Mouse (Mus musculus) bone marrow macrophage, adult 2 months (primary cell): ENCODE results near the gene Mtx3. TPM values are rescaled to one million over a fixed set of nuclear protein-coding genes. Genes with fewer than 3 reads are reported as not detected.
"Not testable (repeated sequence)": the region's sequence is repeated elsewhere in the genome, so short reads cannot be mapped to it uniquely, and the experiment has no call there.

ENCODE experiments used
- H3K27ac ChIP-seq: 2 replicates; pipeline ENCODE4 v1.5.1; 2012; ENCODE audit warnings: low read depth, low read length; ENCODE audit not compliant: insufficient read depth
- H3K4me1 ChIP-seq: 2 replicates; pipeline ENCODE4 v1.6.1; 2012; ENCODE audit warnings: low read length; ENCODE audit not compliant: control insufficient read depth, insufficient read depth
- H3K4me3 ChIP-seq: 2 replicates; pipeline ENCODE4 v1.5.1; 2012; ENCODE audit warnings: mild to moderate bottlenecking, low read length, moderate library complexity; ENCODE audit not compliant: insufficient read depth
- CTCF ChIP-seq: IDR thresholded peaks from 2 replicates; pipeline ENCODE4 v1.5.1; 2012; ENCODE audit warnings: low read depth, mild to moderate bottlenecking, low read length, moderate library complexity
- POLR2A ChIP-seq: IDR thresholded peaks from 2 replicates; pipeline ENCODE4 v1.6.1; 2012; ENCODE audit warnings: mild to moderate bottlenecking, low read depth, low read length, borderline replicate concordance
- polyA plus RNA-seq: library from polyadenylated mRNA; stranded (reverse); fragments of >200 nt; gene quantifications from 2 replicates; pipeline ENCODE4 v1.2.4, GENCODE M21; 2012; ENCODE audit not compliant: missing spikeins, insufficient read depth, insufficient read length

Mtx3 gene
- polyA plus RNA-seq = 10.8 and 12.6 TPM in 2 replicates

DNA sequence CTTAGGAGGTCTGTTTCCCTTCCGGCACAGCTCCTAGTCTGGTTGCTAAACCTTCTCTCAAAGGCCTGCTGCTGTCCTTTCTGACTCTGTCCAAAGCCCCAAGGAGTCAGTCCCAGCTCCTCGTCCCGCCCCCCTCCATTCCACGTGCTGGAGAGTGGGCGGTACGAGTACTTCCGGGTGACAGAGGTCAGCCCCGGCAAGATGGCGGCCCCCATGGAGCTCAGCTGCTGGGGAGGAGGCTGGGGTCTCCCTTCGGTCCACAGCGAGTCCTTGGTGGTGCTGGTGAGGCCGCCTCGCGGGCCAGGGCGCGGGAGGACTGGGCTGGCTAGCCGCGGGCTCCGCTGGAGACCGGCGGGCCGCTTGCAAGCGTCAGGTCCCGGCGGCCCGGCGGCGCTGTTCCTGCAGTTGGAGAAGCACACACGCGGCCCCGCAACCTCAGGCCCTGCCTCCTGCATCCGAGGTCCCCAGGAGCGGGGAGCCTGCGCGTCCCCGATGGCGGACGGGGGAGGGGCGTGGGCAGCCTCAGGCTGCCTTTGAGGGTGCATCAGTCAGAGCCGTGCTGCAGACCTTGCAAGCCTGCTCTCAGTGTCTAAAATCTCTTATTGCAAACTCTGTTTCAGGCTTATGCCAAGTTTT, at the start of gene Mtx3:
Mtx3 (plus strand) TSS at position 175 of the 636 bp plus-strand sequence.
- peak within 1 kb of the TSS; percentile 78 for H3K4me3 ChIP-seq
- TF ChIP-seq POLR2A (no peak), CTCF (no peak)
- H3K27ac ChIP-seq = no peak within 1 kb of the TSS
- no peaks in the 10 kb centered on the region for H3K4me1 ChIP-seq

DNA sequence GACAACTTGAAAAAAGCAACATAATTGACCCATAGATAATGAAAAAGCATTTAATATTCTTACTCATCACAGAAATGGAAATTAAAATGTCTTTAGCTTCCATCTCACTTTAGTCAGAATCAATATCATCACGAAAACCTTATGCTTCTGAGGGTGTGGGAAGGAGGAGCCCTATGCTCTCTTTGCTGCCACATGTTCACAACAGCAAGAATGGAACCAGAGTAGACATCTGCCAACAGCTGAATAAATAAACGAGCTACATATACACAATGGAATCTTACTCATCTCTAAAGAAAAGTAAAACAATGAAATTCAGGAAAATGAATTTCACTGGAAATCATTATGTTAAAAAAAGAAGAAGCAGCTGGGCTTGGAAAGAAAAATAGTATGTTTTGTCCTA, 45.7 kb upstream of the Mtx3 start:
- Histone ChIP-seq H3K4me3 (no peak overlapping the region), H3K27ac (no peak overlapping the region), H3K4me1 (no peaks in the 10 kb centered on the region)
- TF ChIP-seq POLR2A (no peak), CTCF (no peak)

DNA sequence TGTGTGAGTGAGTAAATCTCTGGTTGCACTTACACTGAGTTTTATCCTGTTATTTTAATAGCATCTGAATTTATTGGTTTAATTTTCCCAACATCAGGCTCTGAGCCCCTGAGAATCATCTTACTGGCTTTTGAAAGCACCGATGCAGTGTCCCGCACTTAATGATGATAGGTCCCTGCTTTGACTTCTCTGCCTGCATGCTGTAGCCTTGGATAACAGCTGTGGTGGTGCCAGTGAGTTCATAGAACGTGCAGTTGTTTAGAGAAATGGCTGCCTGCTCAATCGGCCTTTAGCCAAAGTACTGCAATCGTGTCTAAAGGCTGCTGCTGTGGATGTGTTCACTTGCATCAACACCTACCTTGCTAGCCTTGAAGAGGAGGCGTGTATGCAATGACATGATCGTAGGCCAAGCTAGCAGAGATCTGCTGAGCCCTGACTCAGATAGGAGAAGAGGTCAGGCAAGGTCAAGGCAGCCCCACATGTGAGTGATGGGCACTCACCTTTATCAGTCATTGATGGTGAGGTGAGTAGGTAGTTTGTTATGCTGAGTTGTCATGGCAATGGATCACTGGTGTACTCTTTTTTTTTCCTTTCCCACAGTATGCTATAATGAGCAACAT, 45.1 kb upstream of the Mtx3 start:
- Histone ChIP-seq H3K27ac (no peak overlapping the region), H3K4me3 (no peak overlapping the region), H3K4me1 (peaks cover 3% of the 10 kb centered on the region; the same call in 1 of the 2 replicates)
- TF ChIP-seq CTCF = no peak

DNA sequence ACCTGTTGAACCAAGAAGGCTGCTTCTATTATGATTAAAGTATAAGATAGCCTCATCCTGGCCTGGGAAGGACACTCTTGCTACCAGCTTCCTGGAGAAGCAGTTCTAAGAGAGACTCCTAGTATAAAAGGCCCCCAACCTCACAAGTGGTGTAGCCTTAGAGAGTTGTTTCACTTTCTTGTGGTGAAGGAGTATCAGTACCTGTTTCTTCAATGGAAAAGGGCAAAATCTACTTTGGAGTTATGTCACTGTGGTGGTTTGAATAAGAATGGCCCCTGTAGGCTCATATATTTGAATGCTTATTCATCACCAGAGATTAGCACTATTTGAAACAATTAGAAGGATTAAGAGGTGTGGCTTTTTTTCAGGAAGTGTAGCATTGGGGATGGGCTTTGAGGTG, 37.8 kb upstream of the Mtx3 start:
- Histone ChIP-seq H3K27ac (no peak overlapping the region), H3K4me3 (no peak overlapping the region), H3K4me1 (peaks cover 6% of the 10 kb centered on the region)
- TF ChIP-seq CTCF = no peak
- no peak for TF ChIP-seq POLR2A

GRCm38 (mm10) chr13:92807849-92808248, 36.7 kb upstream of the Mtx3 start:
- H3K27ac ChIP-seq = no peak overlapping the region
- H3K4me1 ChIP-seq = peaks cover 6% of the 10 kb centered on the region
- no peak for TF ChIP-seq POLR2A
- TF ChIP-seq CTCF = no peak
- no peak overlapping the region for H3K4me3 ChIP-seq

DNA sequence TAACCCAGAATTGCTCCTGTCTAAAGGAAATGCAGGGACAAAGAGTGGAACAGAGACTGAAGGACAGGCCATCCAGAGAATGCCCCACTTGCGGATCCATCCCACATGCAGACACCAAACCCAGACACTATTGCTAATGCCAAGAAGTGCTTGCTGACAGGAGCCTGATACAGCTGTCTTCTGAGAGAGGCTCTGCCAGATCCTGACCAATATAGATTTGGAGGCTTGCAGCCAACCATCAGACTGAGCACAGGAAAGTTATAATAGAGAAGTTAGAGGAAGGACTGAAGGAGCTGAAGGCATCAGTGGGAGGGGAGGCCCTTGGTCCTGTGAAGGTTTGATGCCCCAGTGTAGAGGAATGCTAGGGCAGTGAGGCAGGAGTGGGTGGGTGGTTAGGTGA, 34.0 kb upstream of the Mtx3 start:
- H3K4me1 ChIP-seq, H3K27ac ChIP-seq, H3K4me3 ChIP-seq: not testable (repeated sequence)

DNA sequence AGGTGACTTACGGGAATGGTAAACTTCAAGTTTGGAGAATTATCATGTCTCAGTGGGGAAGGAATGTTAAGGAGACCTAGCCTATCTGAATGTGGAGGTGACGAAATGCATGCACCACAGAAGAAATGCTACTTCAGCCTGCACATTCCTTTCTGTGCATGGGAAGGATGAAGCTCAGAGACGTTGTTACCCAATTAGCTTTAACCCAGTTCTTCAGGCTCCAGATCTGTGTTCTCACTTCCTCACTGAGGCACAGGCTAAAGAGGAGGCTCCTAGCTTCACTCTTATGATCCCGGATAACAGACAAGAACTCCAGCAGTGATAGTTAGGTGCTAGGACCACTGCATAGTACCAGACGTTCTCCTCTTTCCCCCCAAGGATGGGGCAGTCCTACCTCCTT, 28.2 kb upstream of the Mtx3 start:
- Histone ChIP-seq H3K27ac (no peak overlapping the region), H3K4me1 (no peaks in the 10 kb centered on the region)
- TF ChIP-seq POLR2A (no peak), CTCF (no peak)

DNA sequence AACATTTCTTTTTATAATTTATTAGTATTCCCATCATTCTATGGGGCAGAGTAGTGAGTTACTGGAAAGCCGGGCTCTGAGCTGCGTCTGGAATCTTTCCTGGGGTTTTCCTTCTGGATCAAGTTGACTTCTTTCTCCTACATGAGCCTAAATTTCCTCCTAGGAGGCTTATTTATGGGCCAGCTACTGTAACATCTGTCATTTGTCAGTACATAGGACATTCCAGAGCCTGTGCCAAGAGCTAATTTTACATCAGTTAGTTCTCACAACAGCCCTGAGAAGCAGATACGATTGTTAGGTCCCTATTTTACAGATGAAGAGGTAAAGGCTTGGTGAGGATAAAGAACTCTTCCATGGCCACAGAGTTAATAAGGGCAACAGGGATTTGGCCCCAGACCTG, 27.2 kb upstream of the Mtx3 start:
- no peaks in the 10 kb centered on the region for H3K4me1 ChIP-seq
- no peak overlapping the region for H3K27ac ChIP-seq
- no peak overlapping the region for H3K4me3 ChIP-seq
- no peak for TF ChIP-seq CTCF
- TF ChIP-seq POLR2A = no peak

More for the DNA sequence above, 28.2 kb upstream of the Mtx3 start:
- no peak overlapping the region for H3K4me3 ChIP-seq

GRCm38 (mm10) chr13:92828820-92829219, 15.7 kb upstream of the Mtx3 start:
- Histone ChIP-seq H3K4me3 (peak overlapping the region; percentile 24), H3K27ac (no peak overlapping the region), H3K4me1 (no peaks in the 10 kb centered on the region)
- TF ChIP-seq CTCF (no peak), POLR2A (no peak)

DNA sequence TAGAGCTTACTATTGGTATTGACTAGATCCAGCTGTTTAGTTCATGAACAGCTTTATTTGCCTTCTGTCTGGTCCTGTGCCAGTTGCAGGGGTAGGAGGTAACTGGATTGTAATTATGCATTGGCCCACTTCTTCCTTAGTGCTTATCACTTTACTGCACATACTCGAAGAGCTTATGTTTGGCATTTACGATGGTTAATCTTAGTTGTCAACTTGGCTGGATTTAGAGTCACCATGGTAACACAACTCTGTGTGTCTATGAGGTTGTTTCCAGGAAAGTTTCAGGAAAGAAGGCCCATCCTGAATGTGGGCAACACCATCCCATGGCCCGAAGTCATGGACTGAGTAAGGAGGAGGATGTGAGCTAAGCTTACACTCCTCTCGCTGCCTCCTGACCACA, 11.4 kb upstream of the Mtx3 start:
- H3K4me1 ChIP-seq = no peaks in the 10 kb centered on the region
- no peak overlapping the region for H3K27ac ChIP-seq
- H3K4me3 ChIP-seq = no peak overlapping the region
- TF ChIP-seq CTCF (no peak), POLR2A (no peak)

GRCm38 (mm10) chr13:92846438-92846837, 1.9 kb downstream of the Mtx3 start:
- Histone ChIP-seq H3K27ac (no peak overlapping the region), H3K4me1 (no peaks in the 10 kb centered on the region), H3K4me3 (no peak overlapping the region)
- TF ChIP-seq CTCF = no peak
- no peak for TF ChIP-seq POLR2A
